ENCODE assay signal across 8 mouse cellular contexts in genomic region chr4:107177506-107177905, GRCm38 (mm10). TPM values are rescaled to one million over a fixed set of nuclear protein-coding genes. Genes with fewer than 3 reads are reported as not detected.
A peak's percentile ranks its signal among the peaks of the same experiment; 100 is the strongest.
DNase-seq lines count a peak whose midpoint lies in the region; ATAC-seq and TF ChIP-seq lines count a peak whose summit lies in the region.

No protein-coding gene starts in this region.

- 34% methylated on average over 11 of the region's 11 CpGs for WGBS in thymus, adult 2 months
- 25% methylated on average over 11 of the region's 11 CpGs for WGBS in limb, embryonic 15.5 days

- peak overlapping the region; percentile 79 for H3K4me3 ChIP-seq in erythroblast, embryonic 14.5 days (replicated peaks)
- H3K4me3 ChIP-seq in thymus, adult 2 months (ENCODE audit: control insufficient read depth, insufficient read depth, low read length), result peak overlapping the region; percentile 84
- H3K4me3 ChIP-seq in limb, embryonic 15.5 days, result peak overlapping the region; percentile 97

- H3K9ac ChIP-seq in limb, embryonic 15.5 days, result peak overlapping the region; percentile 88

- no peak for TF ChIP-seq CTCF in thymus, adult 2 months (IDR thresholded peaks at IDR 0.05; ENCODE audit: borderline replicate concordance, control insufficient read depth, extremely low read depth, insufficient read depth, low read length, poor library complexity)

- H3K4me2 ChIP-seq in limb, embryonic 15.5 days, result peak overlapping the region; percentile 60

- H3K27ac ChIP-seq in thymus, adult 2 months (ENCODE audit: control insufficient read depth, insufficient read depth, low read length), result peak overlapping the region; percentile 75
- H3K27ac ChIP-seq in limb, embryonic 15.5 days, result peak overlapping the region; percentile 95

- no peak for TF ChIP-seq POLR2A in thymus, adult 2 months (IDR thresholded peaks at IDR 0.05; ENCODE audit: control insufficient read depth, extremely low read depth, insufficient read depth, low read length, poor library complexity)

- no peak for ATAC-seq in erythroblast, adult 5-6 weeks (replicated peaks; ENCODE audit: low FRiP score, poor library complexity, severe bottlenecking)
- no peak for ATAC-seq in limb, embryonic 15.5 days (ENCODE audit: insufficient number of reproducible peaks, low FRiP score, low TSS enrichment, low read depth)
- no peak for ATAC-seq in frontal cortex, adult (ENCODE audit: low TSS enrichment)

- no peak for DNase-seq in thymus, adult 2 months
- no peak for DNase-seq in thymus, postnatal 10 days (ENCODE audit: low spot score in 2 of 2)
- DNase-seq in ovary, postnatal 36 days (ENCODE audit: low spot score), result no peak
- no peak for DNase-seq in right cerebral cortex, postnatal 36 days (ENCODE audit: low spot score in 2 of 2)

- peaks cover 52% of the 10 kb centered on the region for H3K4me1 ChIP-seq in erythroblast, embryonic 14.5 days (ENCODE audit: control insufficient read depth)
- H3K4me1 ChIP-seq in thymus, adult 2 months (replicated peaks; ENCODE audit: control insufficient read depth, insufficient read depth, low read length), result peaks cover 8% of the 10 kb centered on the region; the same call in 1 of the 2 replicates
- peaks cover 26% of the 10 kb centered on the region for H3K4me1 ChIP-seq in limb, embryonic 15.5 days

- H3K9me3 ChIP-seq in erythroblast, embryonic 14.5 days (ENCODE audit: control insufficient read depth, low read length), result no peaks in the 10 kb centered on the region
- H3K9me3 ChIP-seq in limb, embryonic 15.5 days, result no peaks in the 10 kb centered on the region

- peaks cover 41% of the 10 kb centered on the region for H3K36me3 ChIP-seq in erythroblast, embryonic 14.5 days (ENCODE audit: control insufficient read depth)
- H3K36me3 ChIP-seq in thymus, adult 2 months (ENCODE audit: control insufficient read depth, insufficient read depth, low read length), result peaks cover 12% of the 10 kb centered on the region; the same call in 1 of the 2 replicates
- peaks cover 19% of the 10 kb centered on the region for H3K36me3 ChIP-seq in limb, embryonic 15.5 days

- no peaks in the 10 kb centered on the region for H3K27me3 ChIP-seq in erythroblast, embryonic 14.5 days (ENCODE audit: control insufficient read depth)
- no peaks in the 10 kb centered on the region for H3K27me3 ChIP-seq in thymus, adult 2 months (ENCODE audit: control insufficient read depth, insufficient read depth, low read length)
- H3K27me3 ChIP-seq in limb, embryonic 15.5 days, result no peaks in the 10 kb centered on the region

RNA-seq across cellular contexts. Expression of gene Tmem59, which starts 0.7 kb away (rescaled TPM):
- 10.0 and 10.7 TPM in 2 replicates for polyA plus RNA-seq in erythroblast, embryonic 14.5 days (2012)
- 124 and 174 TPM in 2 replicates for total RNA-seq in erythroblast, adult 5-6 weeks (2015; ENCODE audit: low replicate concordance)
- 146 and 147 TPM in 2 replicates for total RNA-seq in erythroblast, adult 5-6 weeks (2017; ENCODE audit: low replicate concordance)
- polyA plus RNA-seq in thymus, adult 2 months (2012; rRNA removed), result 167 and 194 TPM in 2 replicates
- 541 and 572 TPM in 2 replicates for polyA plus RNA-seq in limb, embryonic 15.5 days (2015; fragmentation: Nextera tagmentation; extraction: Ambion mirVana)

RNA-seq across cellular contexts. Expression of gene Tceanc2, which starts 1.4 kb away (rescaled TPM):
- 2.8 and 3.1 TPM in 2 replicates for polyA plus RNA-seq in erythroblast, embryonic 14.5 days (2012)
- 6.5 and 20.3 TPM in 2 replicates for total RNA-seq in erythroblast, adult 5-6 weeks (2015; ENCODE audit: low replicate concordance)
- total RNA-seq in erythroblast, adult 5-6 weeks (2017; ENCODE audit: low replicate concordance), result 6.0 and 22.4 TPM in 2 replicates
- polyA plus RNA-seq in thymus, adult 2 months (2012; rRNA removed), result 13.8 and 14.7 TPM in 2 replicates
- 28.4 and 53.4 TPM in 2 replicates for polyA plus RNA-seq in limb, embryonic 15.5 days (2015; fragmentation: Nextera tagmentation; extraction: Ambion mirVana)

RNA-seq across cellular contexts. Expression of gene Ldlrad1, which starts 31.5 kb away (rescaled TPM):
- not detected in 2 replicates for polyA plus RNA-seq in erythroblast, embryonic 14.5 days (2012)
- 1.5 TPM in 1 of 2 replicates, not detected in the other for total RNA-seq in erythroblast, adult 5-6 weeks (2015; ENCODE audit: low replicate concordance)
- not detected in 2 replicates for total RNA-seq in erythroblast, adult 5-6 weeks (2017; ENCODE audit: low replicate concordance)
- polyA plus RNA-seq in thymus, adult 2 months (2012; rRNA removed), result 0.92 and 1.0 TPM in 2 replicates
- polyA plus RNA-seq in limb, embryonic 15.5 days (2015; fragmentation: Nextera tagmentation; extraction: Ambion mirVana), result not detected in 2 replicates

Comparison
In these comparisons a context has a peak if more than half of its experiments do, and no peak if none do; other contexts are left out.
1. RNA of gene Tmem59, which starts 0.7 kb away (polyA plus RNA-seq): 541 to 572 TPM in limb, embryonic 15.5 days and 167 to 194 TPM in thymus, adult 2 months; 10.0 to 10.7 TPM in erythroblast, embryonic 14.5 days; every median in the first group is over 10 times any median in the second.
2. Peak in every context shown above with its lines, with median percentiles within 50 percentile points of each other: H3K4me3 ChIP-seq.